Mouse (Mus musculus): ENCODE data around the gene Baz1b.

DNA sequence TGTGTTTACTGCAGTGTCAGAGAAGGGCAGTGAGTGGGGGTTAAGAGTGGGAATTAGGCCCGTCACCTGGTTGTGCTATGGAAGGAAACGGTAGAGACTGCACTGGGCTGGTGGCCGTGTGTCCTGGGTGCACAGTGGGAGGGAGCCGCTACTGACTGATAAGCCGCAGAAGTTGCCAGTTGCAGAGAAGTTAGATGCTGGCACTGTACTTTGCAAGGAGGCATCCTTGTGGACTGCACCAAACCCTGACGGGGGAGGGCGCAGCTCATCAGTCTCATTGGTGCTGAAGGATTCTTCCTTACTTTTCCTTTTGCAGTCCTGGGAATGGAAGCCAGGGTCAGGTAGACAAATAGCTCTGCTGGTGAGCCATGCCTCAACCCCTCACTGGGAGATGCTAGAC is 25.4 kb upstream of the Baz1b start:
- TF ChIP-seq CTCF (IDR thresholded peaks at IDR 0.05; ENCODE audit: borderline replicate concordance, insufficient read depth, low read length) = no peak
- TF ChIP-seq POLR2A (IDR thresholded peaks at IDR 0.05; ENCODE audit: low read depth, low read length) = no peak

Measured in embryonic fibroblast, embryonic 13.5 days (primary cell).